Mouse (Mus musculus) layer of hippocampus, postnatal 25 days (tissue): ENCODE measurements around the gene Camk2g. TPM values are rescaled to one million over a fixed set of nuclear protein-coding genes. Genes with fewer than 3 reads are reported as not detected.

ENCODE experiments used
- DNase-seq, 2 experiments: peaks; one replicate each; pipeline ENCODE4 v3.0.0; 2022; ENCODE audit warnings: mixed read lengths in 2 of 2, low spot score in 1 of 2; ENCODE audit errors: extremely low spot score in 1 of 2
- total RNA-seq, 2 experiments: library from RNA; stranded (reverse); gene quantifications; 2 replicates each; pipeline ENCODE4 v1.2.3; 2021

Camk2g gene
- total RNA-seq, 2 experiments from 2014 or later, result 205 to 212 TPM

DNA sequence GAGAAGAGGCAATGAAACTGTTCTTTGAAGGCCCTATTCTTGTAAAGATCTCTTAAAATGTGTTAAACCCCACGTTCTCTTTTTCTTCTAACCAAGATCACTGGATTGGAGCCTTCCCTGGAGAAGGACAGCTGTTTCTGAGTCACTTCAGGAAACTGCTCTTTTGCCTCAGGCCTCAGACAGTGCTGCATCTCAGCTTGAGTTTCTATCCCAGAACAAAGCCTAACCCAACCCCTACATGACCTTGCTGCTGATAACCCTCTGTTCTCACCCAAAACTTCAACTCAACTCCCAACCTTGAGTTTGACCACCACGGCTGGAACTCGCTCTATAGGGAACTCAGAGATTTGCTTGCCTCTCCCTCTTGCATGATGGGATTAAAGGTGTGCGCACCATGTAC lies 15.5 kb upstream of the Camk2g start:
- DNase-seq, result no peak

DNA sequence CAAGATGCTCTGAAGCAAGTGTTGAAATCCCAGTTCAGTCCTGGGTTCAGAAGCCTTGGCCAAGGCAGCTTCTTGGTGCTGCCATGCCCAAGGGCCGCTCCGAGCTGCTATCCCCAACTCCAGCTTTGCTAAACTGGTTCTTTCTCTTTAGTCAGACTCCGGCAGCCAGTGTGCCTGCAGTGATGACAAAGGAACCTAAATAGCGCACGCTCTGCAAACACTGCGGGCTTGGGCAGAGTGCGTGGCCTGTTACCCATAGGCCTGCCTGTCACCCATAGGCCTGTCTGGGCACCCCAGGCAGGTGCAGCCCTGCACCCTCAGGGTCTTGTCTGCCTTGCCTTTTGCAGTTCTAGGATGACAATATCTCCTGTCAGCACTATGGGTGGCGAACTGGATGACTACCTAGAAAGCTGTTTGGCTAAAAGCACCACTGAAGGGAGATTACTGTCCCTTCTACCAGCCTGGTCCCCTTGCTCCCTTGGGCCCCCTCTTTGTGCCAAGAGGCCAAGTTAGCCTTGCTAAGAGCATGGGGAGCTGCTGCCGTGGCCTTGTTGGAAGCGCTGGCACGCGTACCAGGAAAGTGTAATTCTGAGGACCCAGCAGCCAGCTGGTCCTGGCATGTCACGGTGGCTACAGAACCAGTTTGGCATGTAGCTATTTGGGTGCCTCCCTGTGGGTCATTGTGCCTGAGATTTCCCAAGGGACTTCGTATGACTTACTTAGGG lies 12.4 kb upstream of the Camk2g start:
- no peak for DNase-seq

DNA sequence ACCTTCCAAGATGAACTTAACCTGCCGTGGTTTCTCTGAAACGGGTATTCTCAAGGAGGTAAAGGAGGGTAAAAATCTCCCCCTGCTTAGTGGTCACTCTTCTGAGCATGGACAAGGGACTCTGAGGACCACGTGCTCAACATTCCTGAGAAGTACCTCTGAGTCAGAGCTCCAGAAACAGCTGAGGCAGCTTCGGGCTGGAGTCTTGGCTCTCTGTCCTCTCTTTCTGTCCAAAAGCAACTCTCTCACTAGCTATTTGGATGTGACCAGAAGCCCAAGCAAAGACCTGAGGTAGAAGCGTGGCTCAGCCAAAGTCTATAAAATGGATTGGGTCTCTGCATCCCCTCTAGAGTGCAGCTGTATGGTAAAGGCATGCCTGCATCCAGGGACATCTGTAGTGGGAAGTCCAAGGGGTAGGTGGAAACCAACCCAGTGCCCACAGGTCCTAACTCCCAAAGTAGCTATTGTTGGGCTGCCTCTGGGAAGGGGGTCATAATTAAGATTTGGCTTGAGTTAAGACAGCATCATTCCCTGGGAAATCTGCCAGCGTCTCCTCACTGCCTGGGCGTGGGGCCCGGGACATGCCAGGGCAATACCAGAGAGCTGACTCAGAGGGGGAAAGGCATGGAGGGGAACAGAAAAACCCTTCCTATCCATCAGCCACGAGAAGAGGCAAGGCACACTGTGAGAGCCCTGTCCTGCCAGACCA lies 11.2 kb upstream of the Camk2g start:
- DNase-seq, result peak in 1 of 2 experiments; percentile 65

DNA sequence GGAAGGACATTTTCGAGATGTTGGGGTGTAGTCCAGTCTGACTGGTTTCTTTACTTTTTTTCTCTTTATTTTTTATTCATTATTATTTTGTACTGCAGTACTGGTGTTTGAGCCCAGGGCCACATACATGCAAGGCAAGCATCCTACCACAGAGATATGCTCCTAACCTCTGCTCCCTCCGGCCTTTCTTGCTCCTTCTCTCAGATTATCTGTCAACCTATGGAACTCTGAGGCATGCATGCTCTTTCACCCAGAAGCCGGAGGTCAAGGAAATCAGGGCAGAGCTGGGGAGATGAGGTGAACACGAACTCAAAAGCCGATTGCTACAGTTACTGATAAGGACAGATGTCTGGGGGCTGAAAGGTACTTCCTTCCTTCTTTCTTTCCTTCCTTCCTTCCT lies 10.6 kb upstream of the Camk2g start:
- DNase-seq, result no peak

DNA sequence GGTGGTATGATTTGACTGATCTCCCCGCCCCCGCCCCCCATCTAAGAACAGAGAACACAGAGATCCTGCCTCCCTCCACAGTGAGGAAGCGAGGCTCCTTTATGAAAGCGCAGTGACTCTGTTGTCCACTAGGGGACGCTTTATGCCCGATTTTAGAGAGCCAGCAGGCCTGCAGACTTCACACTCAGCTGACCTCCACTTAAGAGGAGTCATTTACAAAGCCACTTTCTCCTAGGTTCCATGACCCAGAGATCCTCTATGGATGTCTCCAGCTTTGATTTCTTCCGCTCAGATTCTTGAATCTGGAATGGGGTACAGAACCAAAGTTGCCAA lies 9.7 kb upstream of the Camk2g start:
- peak; percentile 61 to 83 for DNase-seq

DNA sequence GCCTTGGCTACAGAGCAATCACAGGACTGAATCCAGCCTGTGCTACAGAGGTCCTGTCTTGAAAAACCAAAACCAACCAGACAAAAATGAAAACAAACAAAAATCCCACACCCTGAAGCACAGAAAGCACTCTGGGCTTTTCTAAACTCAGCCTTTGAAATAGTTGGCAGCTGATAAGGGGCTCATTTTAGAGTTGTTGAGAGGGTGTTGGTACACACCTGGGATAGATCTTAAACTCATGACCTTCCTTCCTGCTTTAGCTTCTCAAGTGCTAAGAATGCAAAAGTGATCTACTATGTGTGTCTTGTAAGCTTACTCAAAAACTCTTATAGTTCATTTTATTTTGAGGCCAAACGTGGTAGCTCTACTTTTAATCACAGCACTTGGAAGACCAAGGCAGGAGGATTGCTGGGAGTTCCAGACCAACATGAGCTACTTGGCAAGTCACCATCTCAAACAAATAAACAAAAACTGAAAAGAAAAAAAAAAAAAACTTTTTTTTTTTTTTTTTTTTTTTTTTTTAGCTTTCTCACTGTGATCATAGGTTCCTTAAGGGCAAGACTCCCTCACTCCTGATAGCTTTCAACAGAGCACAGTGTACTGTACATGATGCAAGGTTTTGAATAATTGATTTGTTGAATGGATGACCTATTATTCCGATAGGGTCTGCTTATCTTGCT lies 9.2 kb upstream of the Camk2g start:
- no peak for DNase-seq

DNA sequence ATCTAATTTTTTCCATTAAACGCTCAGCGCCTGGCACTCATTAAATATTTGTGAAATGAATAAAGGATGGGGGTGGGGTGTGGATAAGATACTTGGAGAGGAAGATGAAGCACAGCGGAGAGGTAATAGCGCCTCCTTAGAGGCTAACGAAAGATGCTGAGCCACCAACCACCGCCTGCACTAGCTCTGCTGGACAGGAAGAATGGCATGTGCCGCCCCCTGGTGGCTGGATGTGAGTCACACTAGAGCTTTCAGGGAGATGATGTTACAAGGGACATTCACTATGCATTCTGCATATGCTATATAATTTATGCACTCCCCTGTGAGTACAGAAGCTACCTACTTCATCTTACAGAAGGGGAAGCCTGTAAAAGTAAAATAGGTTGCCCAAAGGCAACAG lies 4.9 kb upstream of the Camk2g start:
- DNase-seq, result peak; percentile 76 to 98

DNA sequence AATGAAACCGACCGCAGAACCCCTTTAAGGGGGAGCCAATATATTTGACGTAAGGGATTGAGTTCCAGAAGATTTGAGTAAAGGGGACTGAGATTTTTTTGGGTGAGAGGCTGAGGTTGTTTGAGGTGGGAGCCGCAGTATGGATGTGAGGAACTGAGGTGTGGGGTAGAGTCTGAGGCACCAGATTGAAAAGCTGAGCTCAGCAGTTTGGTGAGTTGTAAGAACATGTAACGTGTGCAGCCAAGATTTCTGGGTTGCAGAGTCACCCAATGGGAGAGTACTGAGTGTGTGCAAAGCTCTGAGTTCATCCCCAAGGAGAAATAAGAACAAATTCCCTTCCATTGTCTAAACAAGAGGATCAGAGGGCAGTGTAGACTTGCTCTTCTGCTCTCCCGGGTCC lies 4.4 kb upstream of the Camk2g start:
- no peak for DNase-seq

DNA sequence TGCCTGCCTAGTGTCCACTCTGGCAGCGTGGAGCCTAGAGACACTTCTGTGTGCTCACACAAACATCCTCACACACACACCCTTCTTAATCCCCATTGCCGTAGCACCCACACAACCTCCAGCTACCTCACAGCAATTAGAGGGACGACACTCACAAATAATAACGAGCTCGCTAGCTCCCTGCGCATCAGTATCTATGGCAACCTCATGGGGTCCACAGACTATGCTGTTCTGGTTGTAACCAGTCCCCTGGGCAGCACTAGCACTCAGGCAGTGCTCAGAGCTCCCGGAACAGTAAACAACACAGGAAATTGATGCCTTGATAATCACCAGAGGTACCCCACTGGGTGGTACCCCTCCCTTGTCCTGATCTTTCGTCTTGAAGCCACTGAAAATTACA lies 2.8 kb upstream of the Camk2g start:
- no peak for DNase-seq

DNA sequence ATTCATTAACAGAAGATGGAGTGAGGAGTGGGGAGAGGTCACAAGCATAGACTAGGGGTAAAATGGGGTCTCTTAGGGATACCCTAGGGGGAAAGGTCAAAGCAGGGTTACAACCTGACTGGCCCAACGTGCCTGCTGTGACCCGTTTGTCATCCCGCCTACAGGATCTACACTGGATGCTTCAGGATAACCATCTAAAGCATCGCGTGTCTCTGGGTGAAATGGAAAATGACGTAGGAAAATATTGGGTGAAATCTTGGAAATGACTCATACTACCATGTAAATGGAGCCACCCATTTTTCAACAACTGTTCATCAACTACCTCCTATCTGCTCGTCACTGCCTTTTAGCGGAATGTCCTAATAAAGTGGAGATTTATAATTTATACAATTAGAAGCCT lies 2.3 kb upstream of the Camk2g start:
- no peak for DNase-seq

DNA sequence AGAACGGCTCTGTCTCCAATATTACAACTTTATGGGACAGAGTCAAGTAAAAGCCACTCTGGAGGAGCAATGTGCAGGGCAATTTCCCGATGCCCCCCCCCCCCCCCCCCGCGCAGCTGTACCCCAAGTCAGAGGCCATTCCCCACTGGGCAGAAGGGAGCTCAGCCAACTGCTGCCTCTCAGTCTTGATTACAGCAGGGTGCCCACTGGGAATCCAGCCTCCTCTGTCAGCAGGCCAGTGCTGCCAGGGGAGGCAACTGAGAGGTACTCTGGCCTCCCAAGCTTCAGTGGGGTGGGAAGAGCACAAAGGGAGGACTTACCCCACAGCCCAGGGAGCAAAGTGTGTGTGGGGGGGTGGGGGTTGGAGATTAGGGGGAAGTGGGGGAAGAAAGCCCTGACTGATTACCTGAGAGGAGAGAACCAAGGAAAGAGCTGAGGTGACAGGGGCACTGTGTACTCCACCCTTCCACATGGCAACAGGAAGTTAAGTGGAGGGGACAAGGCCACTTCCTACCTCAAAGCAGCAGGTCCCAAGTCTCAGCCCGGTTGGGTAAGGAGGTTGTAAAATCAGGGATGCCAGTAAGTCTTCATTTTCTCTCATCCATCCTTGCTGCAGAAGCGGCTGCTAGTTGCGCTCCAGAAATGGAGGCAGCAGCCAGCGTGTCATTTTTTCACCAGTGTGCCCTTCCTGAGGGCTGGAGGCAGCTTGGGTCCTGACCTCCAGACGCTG lies 1.7 kb upstream of the Camk2g start:
- no peak for DNase-seq

DNA sequence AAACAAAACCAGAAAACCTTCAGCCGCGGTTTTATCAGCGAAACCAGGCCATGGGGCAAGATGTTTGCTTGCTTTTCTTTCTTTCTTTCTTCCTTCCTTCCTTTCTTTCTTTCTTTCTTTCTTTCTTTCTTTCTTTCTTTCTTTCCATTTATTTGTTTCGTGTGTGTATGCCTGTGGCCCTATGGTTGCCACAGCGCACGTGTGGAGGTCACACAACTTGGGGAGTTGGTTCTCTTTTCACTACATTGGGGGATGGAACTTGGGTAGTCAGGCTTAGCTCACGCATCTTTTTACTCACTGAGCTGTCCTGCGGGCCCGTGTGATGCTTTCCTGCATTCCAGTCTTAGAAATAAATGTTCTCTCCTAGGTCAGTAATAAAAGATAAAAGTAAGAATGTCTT lies 701 bp upstream of the Camk2g start:
- no peak for DNase-seq

DNA sequence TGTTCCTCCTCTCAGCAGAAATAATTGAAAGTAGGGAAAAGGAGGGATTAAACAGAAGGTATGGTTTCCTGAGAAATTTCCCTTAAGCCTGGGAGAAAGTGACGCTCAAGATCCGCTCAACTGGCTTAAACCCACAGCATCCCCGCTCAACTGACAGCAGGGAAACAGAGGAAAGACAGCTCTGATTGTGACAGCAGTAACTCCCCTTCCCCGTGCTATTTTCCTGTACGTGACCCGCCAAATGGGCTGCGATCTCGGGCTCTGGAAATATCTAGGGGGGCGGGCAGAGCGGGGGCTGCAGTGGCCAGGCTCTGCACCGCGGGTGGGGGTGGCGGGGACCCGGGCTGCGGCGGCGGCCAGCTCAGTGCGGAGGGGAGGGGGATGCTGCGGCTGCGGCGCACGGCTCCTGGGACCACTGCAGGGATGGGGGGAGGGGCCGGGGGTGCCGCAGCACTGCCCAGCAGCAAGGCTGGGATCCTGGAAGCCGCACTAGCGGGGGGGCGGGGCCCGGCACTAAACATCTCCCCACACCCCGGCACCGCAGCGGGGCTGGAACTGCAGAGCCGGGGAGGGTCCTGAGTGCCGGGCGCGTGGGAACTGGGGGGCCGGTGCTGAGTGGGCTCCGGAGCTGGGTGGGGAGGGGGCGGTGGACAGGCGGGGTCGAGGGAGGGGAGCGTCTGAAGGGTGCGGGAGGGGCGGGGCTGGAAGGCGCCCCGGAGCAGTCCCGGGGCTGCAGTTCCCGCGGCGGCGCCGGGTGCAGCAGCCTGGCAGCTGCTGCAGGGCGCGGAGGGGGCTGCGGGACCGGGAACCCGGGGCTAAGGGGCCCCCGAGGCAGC lies 748 bp downstream of the Camk2g start:
- no peak for DNase-seq

DNA sequence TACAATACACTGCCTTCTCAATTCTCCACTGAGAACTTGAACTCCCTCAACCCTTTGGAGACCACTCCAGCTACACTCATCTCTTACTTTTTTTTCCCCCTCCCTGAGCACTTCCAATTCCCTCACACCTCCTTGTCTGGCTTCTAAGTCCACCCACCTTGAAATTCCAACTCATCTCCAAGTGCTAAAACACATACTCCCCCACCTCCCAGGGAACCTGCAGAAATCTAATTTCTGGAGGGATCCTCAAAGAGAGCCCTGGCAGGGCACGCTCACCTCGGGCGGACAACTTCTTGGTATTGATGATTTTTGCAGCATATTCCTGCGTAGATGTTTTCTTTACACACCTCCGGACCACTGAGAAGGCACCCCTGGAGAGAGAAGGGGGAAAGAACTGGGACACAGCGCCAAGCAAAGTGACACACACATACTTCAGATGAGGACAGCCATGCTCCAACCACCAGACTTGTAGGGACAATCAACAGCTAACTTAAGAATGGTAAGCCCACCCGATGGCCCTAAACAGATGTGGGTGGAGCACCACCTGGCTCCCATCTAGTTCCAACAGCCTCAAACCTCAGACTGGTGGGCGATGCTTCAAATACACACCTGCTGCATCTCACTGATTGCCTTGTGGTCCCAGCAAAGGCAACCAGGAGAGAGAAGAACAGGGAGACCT lies 1.5 kb downstream of the Camk2g start:
- no peak for DNase-seq

DNA sequence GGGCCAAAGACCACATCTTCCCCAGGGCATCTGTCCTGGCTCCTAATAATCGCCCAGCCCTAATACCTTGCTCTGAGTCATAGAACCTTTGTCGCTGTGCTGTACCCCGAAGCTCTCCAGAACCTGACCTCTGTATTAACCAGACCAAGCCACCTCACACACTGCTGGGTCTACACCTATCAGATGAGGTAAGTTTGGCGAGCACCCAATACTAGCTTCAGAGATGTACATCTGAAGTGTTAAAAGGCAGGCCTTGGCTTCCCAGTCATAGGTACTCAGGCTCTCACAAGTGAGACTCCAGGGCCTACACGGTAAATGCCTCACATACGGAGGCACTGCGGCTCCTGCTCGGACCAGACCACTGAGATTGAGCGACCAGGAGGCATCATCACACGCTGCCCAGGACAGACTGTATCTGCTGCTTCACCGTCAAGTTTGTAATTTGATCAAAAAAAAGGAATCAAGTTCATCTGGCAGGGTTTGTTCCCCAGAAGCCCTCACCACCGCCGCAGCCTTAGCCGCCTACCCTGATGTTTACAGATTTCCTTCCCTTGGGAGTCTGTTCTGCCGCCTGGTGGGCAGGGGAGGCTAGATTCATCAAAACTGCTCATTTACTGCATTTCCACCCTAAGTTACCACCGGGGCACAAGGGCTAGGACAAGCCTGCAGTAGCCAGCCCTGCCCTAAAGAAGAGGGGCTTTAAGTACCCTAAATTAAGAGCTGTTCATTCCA lies 2.2 kb downstream of the Camk2g start:
- peak; percentile 41 for DNase-seq

DNA sequence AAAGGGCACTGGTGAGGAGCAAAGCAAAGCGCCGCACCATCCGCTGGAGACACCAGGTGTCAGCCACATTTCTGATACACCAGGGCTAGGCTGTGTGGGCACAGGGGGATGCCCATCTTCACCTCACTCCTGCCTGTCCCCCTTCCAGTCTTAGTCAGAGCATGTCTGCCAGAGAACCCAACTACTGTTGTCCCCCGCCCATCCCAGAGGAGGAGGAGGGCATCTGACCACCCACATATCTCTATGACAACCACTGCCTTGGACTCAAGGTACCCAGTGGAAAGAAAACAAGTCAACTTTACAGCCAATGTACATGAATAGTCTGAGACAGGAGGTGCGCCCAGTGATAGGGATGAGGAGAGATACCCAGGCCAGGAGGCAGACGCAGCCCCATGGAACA lies 2.9 kb downstream of the Camk2g start:
- DNase-seq, result no peak

DNA sequence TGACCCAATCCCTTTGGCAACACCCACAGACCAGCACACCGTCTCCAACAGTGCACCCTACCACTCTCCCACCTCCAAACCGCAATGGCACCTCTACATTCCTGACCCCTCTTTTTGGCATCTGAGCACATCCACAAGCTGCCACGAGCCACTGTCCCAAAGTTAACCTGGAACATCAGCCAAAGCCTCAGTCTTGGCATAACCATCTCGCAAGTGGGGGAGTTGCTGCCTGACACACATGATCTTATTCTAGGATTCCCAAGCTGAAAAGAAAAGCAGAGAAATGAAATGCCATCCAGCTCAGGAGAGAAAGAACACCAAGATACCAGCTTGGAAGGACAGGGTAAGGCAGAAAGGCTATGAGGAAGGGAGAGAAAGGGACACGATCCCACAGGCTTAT lies 3.4 kb downstream of the Camk2g start:
- no peak for DNase-seq

DNA sequence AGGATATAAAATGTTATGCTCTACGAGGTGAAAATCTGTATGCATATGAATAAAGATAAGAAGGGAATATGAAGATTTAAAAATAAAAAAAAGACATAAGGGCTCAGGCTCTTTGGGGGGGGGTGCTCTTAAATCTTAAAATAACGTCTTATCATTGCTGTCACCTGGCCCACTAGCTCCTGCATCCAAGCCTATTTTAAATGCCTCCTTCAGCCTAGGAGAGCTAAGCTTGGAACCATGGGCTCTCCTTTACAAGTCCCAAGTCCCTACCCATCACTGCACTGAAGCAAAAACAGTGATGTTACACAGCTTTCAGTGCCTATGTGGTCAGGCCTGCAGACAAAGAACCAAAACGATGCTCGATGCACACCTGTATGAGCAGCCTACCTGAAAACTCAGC lies 4.3 kb downstream of the Camk2g start:
- DNase-seq, result no peak

DNA sequence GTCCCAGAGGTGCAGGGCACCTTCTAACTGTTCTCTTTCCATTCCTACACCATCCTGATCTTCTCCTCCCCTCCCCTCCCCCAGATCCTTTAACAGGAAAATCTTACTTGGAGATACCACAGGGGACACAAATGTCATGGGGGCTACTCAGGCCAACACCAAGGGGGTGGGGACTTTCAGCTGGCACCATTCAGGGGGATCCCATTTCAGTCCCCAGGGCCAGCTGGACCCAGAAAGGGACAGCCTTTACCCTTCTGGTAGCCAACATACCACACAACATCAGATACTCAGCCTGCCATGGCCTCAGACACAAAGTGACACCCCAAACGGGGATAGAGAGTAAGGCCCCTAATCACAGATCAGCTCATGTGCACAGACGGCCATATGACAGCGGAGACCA lies 5.7 kb downstream of the Camk2g start:
- DNase-seq, result no peak
